Mouse (Mus musculus): ENCODE results near the gene Ankrd34c. TPM values are rescaled to one million over a fixed set of nuclear protein-coding genes. Genes with fewer than 3 reads are reported as not detected.

Gene Ankrd34c
- polyA plus RNA-seq, 1 experiment: not detected

GRCm38 (mm10) chr9:89737888-89738287 lies 387 bp downstream of the Ankrd34c start:
- H3K4me3 ChIP-seq (ENCODE audit: insufficient read depth, low read length): no peak overlapping the region
- TF ChIP-seq POLR2A (IDR thresholded peaks at IDR 0.05; ENCODE audit: low read depth, low read length) (no peak), CTCF (IDR thresholded peaks at IDR 0.05; ENCODE audit: borderline replicate concordance, insufficient read depth, low read length) (no peak)
- no peak overlapping the region for H3K27ac ChIP-seq (ENCODE audit: insufficient read depth, low read length)
- no peaks in the 10 kb centered on the region for H3K4me1 ChIP-seq (ENCODE audit: control insufficient read depth, insufficient read depth, low read length)

- TF ChIP-seq POLR2A (IDR thresholded peaks at IDR 0.05; ENCODE audit: low read depth, low read length) (no peak), CTCF (IDR thresholded peaks at IDR 0.05; ENCODE audit: borderline replicate concordance, insufficient read depth, low read length) (no peak)
- Histone ChIP-seq H3K4me1 (ENCODE audit: control insufficient read depth, insufficient read depth, low read length) (no peaks in the 10 kb centered on the region), H3K4me3 (ENCODE audit: insufficient read depth, low read length) (no peak overlapping the region), H3K27ac (ENCODE audit: insufficient read depth, low read length) (no peak overlapping the region)
Measured at GRCm38 (mm10) chr9:89736932-89737705, 1.2 kb downstream of the Ankrd34c start.

- TF ChIP-seq POLR2A (IDR thresholded peaks at IDR 0.05; ENCODE audit: low read depth, low read length) (no peak), CTCF (IDR thresholded peaks at IDR 0.05; ENCODE audit: borderline replicate concordance, insufficient read depth, low read length) (no peak)
Measured at GRCm38 (mm10) chr9:89706906-89707305, 31.4 kb downstream of the Ankrd34c start.

GRCm38 (mm10) chr9:89705197-89705533 lies 33.1 kb downstream of the Ankrd34c start:
- 0 out of 2 replicates have a peak, but pooled peaks cover 3% of the 10 kb centered on the region for H3K4me1 ChIP-seq (ENCODE audit: control insufficient read depth, insufficient read depth, low read length)
- peak overlapping the region; percentile 64 for H3K27ac ChIP-seq (ENCODE audit: insufficient read depth, low read length)
- TF ChIP-seq CTCF (IDR thresholded peaks at IDR 0.05; ENCODE audit: borderline replicate concordance, insufficient read depth, low read length): no peak
- no peak for TF ChIP-seq POLR2A (IDR thresholded peaks at IDR 0.05; ENCODE audit: low read depth, low read length)
- H3K4me3 ChIP-seq (ENCODE audit: insufficient read depth, low read length): peak overlapping the region; percentile 55

More at GRCm38 (mm10) chr9:89706906-89707305, 31.4 kb downstream of the Ankrd34c start:
- Histone ChIP-seq H3K4me3 (ENCODE audit: insufficient read depth, low read length) (no peak overlapping the region), H3K27ac (ENCODE audit: insufficient read depth, low read length) (no peak overlapping the region), H3K4me1 (ENCODE audit: control insufficient read depth, insufficient read depth, low read length) (0 out of 2 replicates have a peak, but pooled peaks cover 3% of the 10 kb centered on the region)

GRCm38 (mm10) chr9:89704265-89705196 lies 33.7 kb downstream of the Ankrd34c start, which contains the start of gene Tmed3:
TSS of gene Tmed3 (minus strand) at chr9:89705068.
- Histone ChIP-seq H3K27ac (ENCODE audit: insufficient read depth, low read length) (peak within 1 kb of the TSS; percentile 64), H3K4me3 (ENCODE audit: insufficient read depth, low read length) (peak within 1 kb of the TSS; percentile 71), H3K4me1 (ENCODE audit: control insufficient read depth, insufficient read depth, low read length) (0 out of 2 replicates have a peak, but pooled peaks cover 3% of the 10 kb centered on the region)
- peak; percentile 84 for TF ChIP-seq POLR2A (IDR thresholded peaks at IDR 0.05; ENCODE audit: low read depth, low read length)
- no peak for TF ChIP-seq CTCF (IDR thresholded peaks at IDR 0.05; ENCODE audit: borderline replicate concordance, insufficient read depth, low read length)

GRCm38 (mm10) chr9:89700910-89701457 lies 37.3 kb downstream of the Ankrd34c start:
- Histone ChIP-seq H3K27ac (ENCODE audit: insufficient read depth, low read length) (no peak overlapping the region), H3K4me3 (ENCODE audit: insufficient read depth, low read length) (no peak overlapping the region), H3K4me1 (ENCODE audit: control insufficient read depth, insufficient read depth, low read length) (0 out of 2 replicates have a peak, but pooled peaks cover 3% of the 10 kb centered on the region)
- TF ChIP-seq CTCF (IDR thresholded peaks at IDR 0.05; ENCODE audit: borderline replicate concordance, insufficient read depth, low read length) (no peak), POLR2A (IDR thresholded peaks at IDR 0.05; ENCODE audit: low read depth, low read length) (no peak)

GRCm38 (mm10) chr9:89695143-89695542 lies 43.1 kb downstream of the Ankrd34c start:
- TF ChIP-seq CTCF (IDR thresholded peaks at IDR 0.05; ENCODE audit: borderline replicate concordance, insufficient read depth, low read length) (no peak), POLR2A (IDR thresholded peaks at IDR 0.05; ENCODE audit: low read depth, low read length) (no peak)

GRCm38 (mm10) chr9:89693670-89694069 lies 44.6 kb downstream of the Ankrd34c start:
- Histone ChIP-seq H3K4me3 (ENCODE audit: insufficient read depth, low read length) (no peak overlapping the region), H3K4me1 (ENCODE audit: control insufficient read depth, insufficient read depth, low read length) (no peaks in the 10 kb centered on the region), H3K27ac (ENCODE audit: insufficient read depth, low read length) (no peak overlapping the region)
- TF ChIP-seq CTCF (IDR thresholded peaks at IDR 0.05; ENCODE audit: borderline replicate concordance, insufficient read depth, low read length) (no peak), POLR2A (IDR thresholded peaks at IDR 0.05; ENCODE audit: low read depth, low read length) (no peak)

More at GRCm38 (mm10) chr9:89695143-89695542, 43.1 kb downstream of the Ankrd34c start:
- Histone ChIP-seq H3K4me1 (ENCODE audit: control insufficient read depth, insufficient read depth, low read length) (no peaks in the 10 kb centered on the region), H3K4me3 (ENCODE audit: insufficient read depth, low read length) (no peak overlapping the region), H3K27ac (ENCODE audit: insufficient read depth, low read length) (peak overlapping the region; percentile 78)

GRCm38 (mm10) chr9:89689179-89689578 lies 49.1 kb downstream of the Ankrd34c start:
- no peaks in the 10 kb centered on the region for H3K4me1 ChIP-seq (ENCODE audit: control insufficient read depth, insufficient read depth, low read length)
- no peak overlapping the region for H3K27ac ChIP-seq (ENCODE audit: insufficient read depth, low read length)
- no peak overlapping the region for H3K4me3 ChIP-seq (ENCODE audit: insufficient read depth, low read length)
- TF ChIP-seq POLR2A (IDR thresholded peaks at IDR 0.05; ENCODE audit: low read depth, low read length): no peak
- no peak for TF ChIP-seq CTCF (IDR thresholded peaks at IDR 0.05; ENCODE audit: borderline replicate concordance, insufficient read depth, low read length)
